Mouse (Mus musculus) kidney, embryonic 14.5 days (tissue): ENCODE data around the gene Tmcc3. TPM values are rescaled to one million over a fixed set of nuclear protein-coding genes. Genes with fewer than 3 reads are reported as not detected.

Source experiments
- ATAC-seq: fragments of 200-750 bp; cut with Nextera tagmentation; 2 replicates; pipeline ENCODE4 v1.8.0; 2017; ENCODE audit warnings: moderate number of reproducible peaks, mild to moderate bottlenecking, moderate TSS enrichment, moderate library complexity; ENCODE audit not compliant: low FRiP score, low TSS enrichment
- H3K27ac ChIP-seq: fragments of 300-500 bp; sonication (generic); 2 replicates; pipeline ENCODE4 v1.5.1; 2014; ENCODE audit warnings: low read depth, mild to moderate bottlenecking, low read length, moderate library complexity, mixed read lengths
- H3K27me3 ChIP-seq: fragments of 300-500 bp; sonication (generic); 2 replicates; pipeline ENCODE4 v1.6.1; 2014; ENCODE audit warnings: mild to moderate bottlenecking, low read length; ENCODE audit not compliant: control insufficient read depth, insufficient read depth
- H3K36me3 ChIP-seq: fragments of 300-500 bp; sonication (generic); 2 replicates; pipeline ENCODE4 v1.6.1; 2014; ENCODE audit warnings: low read length, mixed read lengths; ENCODE audit not compliant: control insufficient read depth, insufficient read depth
- H3K4me1 ChIP-seq: fragments of 300-500 bp; sonication (generic); 2 replicates; pipeline ENCODE4 v1.6.1; 2014; ENCODE audit warnings: low read length, mixed read lengths; ENCODE audit not compliant: control insufficient read depth, insufficient read depth
- H3K4me2 ChIP-seq: fragments of 300-500 bp; sonication (generic); replicated peaks from 2 replicates; pipeline ENCODE4 v1.6.1; 2014; ENCODE audit warnings: low read depth, mild to moderate bottlenecking, low read length
- H3K4me3 ChIP-seq: fragments of 300-500 bp; sonication (generic); 2 replicates; pipeline ENCODE4 v1.5.1; 2014; ENCODE audit warnings: mild to moderate bottlenecking, low read length
- H3K9ac ChIP-seq: fragments of 300-500 bp; sonication (generic); 2 replicates; pipeline ENCODE4 v1.6.1; 2014; ENCODE audit warnings: low read depth, mild to moderate bottlenecking, low read length, moderate library complexity
- H3K9me3 ChIP-seq: fragments of 300-500 bp; sonication (generic); 2 replicates; pipeline ENCODE4 v1.6.1; 2016; ENCODE audit warnings: low read length; ENCODE audit not compliant: control insufficient read depth
- WGBS: fragments of 180-500 bp; shearing (Covaris S2); extraction: QIAGEN DNeasy Blood & Tissue Kit; methylation state at CpG from one replicate; pipeline ENCODE4 v1.1.7; 2014; 5-methylcytosine and 5-hydroxymethylcytosine counted together
- polyA plus RNA-seq: library from polyadenylated mRNA; unstranded; fragments of >200 nt; fragmentation: Nextera tagmentation; extraction: Ambion mirVana; gene quantifications from 2 replicates; pipeline ENCODE4 v1.2.1, GENCODE M21; 2014

Tmcc3 gene
- polyA plus RNA-seq, 1 experiment from 2014 or later: 7.2 TPM

DNA sequence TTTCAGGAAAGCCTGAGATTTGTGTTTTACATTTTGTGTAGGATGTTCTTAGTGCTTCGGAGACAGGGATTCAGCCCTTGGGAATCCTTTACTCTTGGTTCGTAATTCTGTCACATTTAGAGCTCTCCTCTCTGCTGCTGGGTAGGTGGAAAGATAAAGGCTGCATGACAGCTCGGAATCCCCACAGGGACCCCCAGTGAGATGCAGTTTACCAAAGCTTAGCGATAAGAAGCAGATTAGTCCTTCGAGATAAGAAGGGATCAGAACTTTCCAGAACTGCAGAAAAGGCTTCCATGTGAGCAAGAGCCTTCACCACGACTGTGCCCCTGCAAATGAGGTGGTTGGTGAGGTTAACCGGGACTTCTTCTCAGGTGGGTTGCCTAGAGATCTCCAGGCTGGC is 122.2 kb downstream of the Tmcc3 start:
- Histone ChIP-seq H3K4me1 (no peaks in the 10 kb centered on the region), H3K9ac (no peak overlapping the region), H3K27me3 (no peaks in the 10 kb centered on the region), H3K9me3 (no peaks in the 10 kb centered on the region), H3K36me3 (no peaks in the 10 kb centered on the region), H3K27ac (no peak overlapping the region), H3K4me2 (no peak overlapping the region), H3K4me3 (no peak overlapping the region)
- 51% methylated on average over 7 of the region's 7 CpGs for WGBS
- no peak for ATAC-seq

DNA sequence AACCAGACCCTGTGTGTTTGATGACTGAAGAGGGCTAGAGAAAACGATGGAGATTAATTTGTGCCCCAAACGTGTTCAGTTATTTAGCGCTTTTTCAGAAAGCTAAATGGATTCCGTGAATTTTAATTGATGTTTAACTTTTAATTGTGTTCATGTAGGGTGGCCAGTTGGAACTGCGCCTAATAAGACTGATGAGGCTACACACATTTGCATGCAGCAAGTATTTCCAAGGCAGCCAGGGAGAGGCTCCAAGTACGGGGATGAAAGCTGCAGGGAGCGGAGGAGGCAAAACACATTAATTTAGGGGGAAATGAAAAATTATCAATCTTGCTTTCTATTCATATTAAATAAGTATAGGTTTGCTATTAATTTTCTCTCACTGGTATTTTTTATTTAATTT is 131.0 kb downstream of the Tmcc3 start:
- ATAC-seq: no peak
- 77% methylated on average over 7 of the region's 7 CpGs for WGBS
- Histone ChIP-seq H3K36me3 (no peaks in the 10 kb centered on the region), H3K9me3 (no peaks in the 10 kb centered on the region), H3K4me2 (no peak overlapping the region), H3K4me3 (no peak overlapping the region), H3K9ac (no peak overlapping the region), H3K27me3 (no peaks in the 10 kb centered on the region), H3K27ac (no peak overlapping the region), H3K4me1 (no peaks in the 10 kb centered on the region)

DNA sequence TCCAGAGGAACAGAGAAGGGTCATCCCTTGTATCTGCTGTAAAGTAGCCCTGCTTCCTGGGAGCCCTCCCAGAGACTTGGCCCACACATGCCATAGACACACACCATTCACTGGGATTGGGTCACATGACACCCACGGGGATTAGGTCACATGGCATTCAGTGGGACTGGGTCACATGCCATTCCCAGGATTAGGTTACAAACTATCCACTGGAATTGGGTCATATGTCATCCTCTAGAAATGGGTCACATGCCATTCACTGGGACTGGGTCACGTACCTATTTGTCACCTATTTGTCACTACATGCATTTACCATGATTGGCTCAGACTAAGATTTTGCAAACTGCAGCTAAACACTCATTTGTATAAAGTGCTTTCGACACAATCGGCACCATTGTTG is 131.7 kb downstream of the Tmcc3 start:
- no peak overlapping the region for H3K27ac ChIP-seq
- no peak overlapping the region for H3K9ac ChIP-seq
- no peaks in the 10 kb centered on the region for H3K27me3 ChIP-seq
- H3K36me3 ChIP-seq: no peaks in the 10 kb centered on the region
- ATAC-seq: no peak
- H3K4me3 ChIP-seq: no peak overlapping the region
- no peak overlapping the region for H3K4me2 ChIP-seq
- WGBS: 91% methylated on average over 4 of the region's 4 CpGs
- no peaks in the 10 kb centered on the region for H3K4me1 ChIP-seq
- no peaks in the 10 kb centered on the region for H3K9me3 ChIP-seq

DNA sequence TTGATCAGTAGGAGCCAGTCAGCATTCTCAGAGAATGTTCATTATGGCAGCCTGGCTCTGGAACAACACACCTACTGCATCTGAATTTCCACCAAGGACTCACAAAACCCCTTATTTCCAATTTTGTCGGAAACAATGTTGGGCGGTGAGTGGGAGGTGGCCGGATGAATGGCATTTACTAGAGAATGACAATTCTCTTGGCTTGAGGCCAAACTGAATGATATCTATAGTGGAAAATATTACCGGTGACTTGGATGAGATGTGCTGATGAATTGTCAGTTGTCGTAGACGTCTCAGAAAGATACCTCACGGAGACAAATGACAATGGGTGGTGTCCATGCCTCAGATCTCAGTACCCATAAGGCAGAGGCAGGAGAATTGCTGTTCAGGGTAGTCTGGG is 133.4 kb downstream of the Tmcc3 start:
- no peak overlapping the region for H3K27ac ChIP-seq
- H3K4me2 ChIP-seq: no peak overlapping the region
- H3K4me1 ChIP-seq: no peaks in the 10 kb centered on the region
- WGBS: 87% methylated on average over 7 of the region's 7 CpGs
- ATAC-seq: no peak
- no peak overlapping the region for H3K9ac ChIP-seq
- H3K27me3 ChIP-seq: no peaks in the 10 kb centered on the region
- no peaks in the 10 kb centered on the region for H3K36me3 ChIP-seq
- H3K9me3 ChIP-seq: no peaks in the 10 kb centered on the region
- no peak overlapping the region for H3K4me3 ChIP-seq

DNA sequence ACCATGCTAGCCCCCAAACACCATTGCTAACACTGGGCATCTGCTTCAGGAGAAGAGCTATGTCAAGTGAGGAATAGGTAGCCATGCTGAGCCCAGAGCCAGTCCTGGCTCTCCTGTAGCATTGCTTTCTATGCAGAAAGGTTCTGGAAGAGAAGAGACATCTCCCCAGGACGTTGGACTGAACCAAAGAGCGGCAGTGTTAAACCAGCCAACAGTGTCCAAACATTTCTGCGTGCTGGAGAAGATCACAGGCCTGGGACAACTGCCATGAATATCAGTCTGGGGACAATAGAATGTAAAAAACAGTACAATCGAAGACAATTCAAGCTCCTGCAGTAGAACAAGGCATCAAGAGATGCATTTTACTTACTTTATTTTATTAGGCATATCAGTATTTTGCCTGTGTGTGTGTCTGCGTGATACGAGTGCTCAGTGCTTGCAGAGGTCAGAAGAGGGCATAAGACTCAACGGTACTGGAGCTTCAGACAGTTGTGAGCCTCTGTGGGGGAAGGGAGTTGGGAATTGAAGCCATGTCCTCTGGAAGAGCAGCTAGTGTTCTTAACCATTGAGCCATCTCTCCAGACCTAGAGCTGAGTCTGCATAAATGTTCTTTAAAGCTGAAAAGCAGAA is 134.7 kb downstream of the Tmcc3 start:
- 66% methylated on average over 7 of the region's 7 CpGs for WGBS
- no peak overlapping the region for H3K9ac ChIP-seq
- no peak overlapping the region for H3K27ac ChIP-seq
- no peaks in the 10 kb centered on the region for H3K36me3 ChIP-seq
- H3K9me3 ChIP-seq: no peaks in the 10 kb centered on the region
- no peak overlapping the region for H3K4me3 ChIP-seq
- ATAC-seq: no peak
- H3K27me3 ChIP-seq: no peaks in the 10 kb centered on the region
- peaks cover 3% of the 10 kb centered on the region; the same call in 1 of the 2 replicates for H3K4me1 ChIP-seq
- no peak overlapping the region for H3K4me2 ChIP-seq

DNA sequence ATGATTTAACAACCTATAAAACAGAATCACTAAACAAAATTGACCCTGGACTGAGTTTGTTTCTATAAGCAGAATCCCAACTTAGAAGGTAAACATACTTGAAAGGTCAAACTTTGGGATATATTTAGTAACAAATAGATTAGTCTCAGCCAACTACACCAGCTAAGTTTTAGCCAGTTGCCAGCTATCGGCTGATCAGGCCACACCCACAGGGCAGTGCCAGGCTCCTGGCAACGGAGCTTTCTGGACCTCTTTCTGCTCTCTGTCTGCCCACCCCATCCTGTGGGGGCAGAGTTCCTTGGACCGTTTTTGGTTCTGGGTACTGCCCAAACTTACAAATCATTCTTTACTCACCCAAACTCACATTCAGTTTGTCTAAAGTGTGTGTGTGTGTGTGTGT is 137.9 kb downstream of the Tmcc3 start:
- Histone ChIP-seq H3K27me3 (no peaks in the 10 kb centered on the region), H3K4me3 (no peak overlapping the region), H3K9ac (no peak overlapping the region), H3K36me3 (no peaks in the 10 kb centered on the region), H3K27ac (no peak overlapping the region), H3K9me3 (no peaks in the 10 kb centered on the region), H3K4me1 (peaks cover 4% of the 10 kb centered on the region; the same call in 1 of the 2 replicates), H3K4me2 (no peak overlapping the region)
- ATAC-seq: no peak
- WGBS: 53% methylated on average over 3 of the region's 3 CpGs

DNA sequence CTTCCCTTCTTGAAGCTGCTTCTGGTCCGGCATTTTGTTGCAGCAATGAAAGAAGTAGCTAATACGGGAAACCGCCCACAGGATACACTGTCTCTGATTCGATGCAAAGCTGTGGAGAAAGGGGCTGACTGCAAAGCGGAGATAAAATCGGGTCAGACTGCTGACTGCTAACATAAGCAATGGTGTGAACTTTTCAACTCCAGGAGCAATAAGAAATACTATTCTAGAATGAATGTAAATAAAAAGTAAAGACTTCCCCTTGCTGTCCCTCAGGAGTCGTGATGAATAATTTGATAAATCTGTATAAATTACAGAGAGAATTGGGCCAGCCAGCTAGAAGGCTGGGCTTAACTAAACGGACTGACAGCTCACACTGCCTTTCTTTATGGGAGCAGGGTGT is 139.0 kb downstream of the Tmcc3 start:
- Histone ChIP-seq H3K4me3 (no peak overlapping the region), H3K9me3 (no peaks in the 10 kb centered on the region), H3K36me3 (no peaks in the 10 kb centered on the region), H3K27me3 (no peaks in the 10 kb centered on the region), H3K4me1 (peaks cover 4% of the 10 kb centered on the region; the same call in 1 of the 2 replicates), H3K27ac (no peak overlapping the region), H3K9ac (no peak overlapping the region), H3K4me2 (no peak overlapping the region)
- WGBS: 47% methylated on average over 8 of the region's 8 CpGs
- ATAC-seq: no peak

DNA sequence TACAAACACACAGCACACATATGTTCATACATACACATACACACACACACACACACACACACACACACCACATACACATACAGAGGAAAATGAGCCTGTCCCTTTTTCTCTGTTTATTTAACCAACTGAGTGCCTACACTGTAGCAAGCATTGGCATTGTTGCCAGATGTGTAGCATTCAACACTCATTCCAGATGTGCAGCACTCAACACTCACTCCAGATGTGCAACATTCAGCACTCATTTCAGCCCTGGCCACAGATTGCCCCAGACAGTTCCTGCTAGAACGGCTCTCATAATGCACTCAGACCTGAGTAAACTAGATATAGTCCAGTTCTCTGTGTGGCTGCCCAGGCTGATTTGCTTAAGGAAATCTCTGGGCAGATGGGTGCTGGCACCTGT is 145.7 kb downstream of the Tmcc3 start:
- Histone ChIP-seq H3K36me3 (no peaks in the 10 kb centered on the region), H3K27me3 (no peaks in the 10 kb centered on the region), H3K9ac (no peak overlapping the region), H3K27ac (no peak overlapping the region), H3K4me1 (no peaks in the 10 kb centered on the region), H3K4me3 (no peak overlapping the region), H3K9me3 (peaks cover 2% of the 10 kb centered on the region; the same call in 1 of the 2 replicates), H3K4me2 (no peak overlapping the region)
- 73% methylated on average over 1 of the region's 1 CpGs for WGBS
- ATAC-seq: no peak

DNA sequence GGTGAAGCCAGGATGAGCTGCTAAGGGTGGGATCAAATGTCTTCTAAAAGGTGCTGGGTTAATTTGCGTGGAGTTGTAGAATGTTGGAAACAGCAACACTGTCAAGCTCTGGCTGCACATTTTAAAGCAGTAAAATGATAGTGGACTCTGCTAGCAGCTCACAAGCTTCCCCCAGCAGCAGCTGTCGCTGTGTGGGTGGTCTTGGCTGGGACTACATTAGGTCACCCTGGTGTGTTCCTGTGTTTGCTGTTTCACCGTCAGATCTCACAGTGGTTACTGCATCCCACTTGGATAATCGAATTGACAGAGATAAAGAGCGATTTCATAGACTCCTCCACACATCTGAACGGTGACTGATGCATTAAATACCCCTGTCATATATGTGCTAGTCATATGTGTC is 146.9 kb downstream of the Tmcc3 start:
- no peak overlapping the region for H3K4me2 ChIP-seq
- H3K4me1 ChIP-seq: no peaks in the 10 kb centered on the region
- H3K27ac ChIP-seq: no peak overlapping the region
- no peaks in the 10 kb centered on the region for H3K36me3 ChIP-seq
- no peak overlapping the region for H3K4me3 ChIP-seq
- H3K9me3 ChIP-seq: peaks cover 2% of the 10 kb centered on the region; the same call in 1 of the 2 replicates
- H3K27me3 ChIP-seq: no peaks in the 10 kb centered on the region
- peak; percentile 80; the same call in 1 of the 2 replicates for ATAC-seq
- no peak overlapping the region for H3K9ac ChIP-seq
- WGBS: 24% methylated on average over 6 of the region's 6 CpGs
